Mouse (Mus musculus) intestine, postnatal 0 days (tissue): ENCODE results near the gene Tprgl. TPM values are rescaled to one million over a fixed set of nuclear protein-coding genes. Genes with fewer than 3 reads are reported as not detected.

ENCODE experiments used
- ATAC-seq: fragments of 200-750 bp; cut with Nextera tagmentation; 2 replicates; pipeline ENCODE4 v1.8.0; 2017; ENCODE audit warnings: mild to moderate bottlenecking, moderate TSS enrichment, moderate library complexity
- H3K27ac ChIP-seq: fragments of 300-500 bp; sonication (generic); 2 replicates; pipeline ENCODE4 v1.5.1; 2014; ENCODE audit warnings: mild to moderate bottlenecking, low read depth, low read length, moderate library complexity
- H3K27me3 ChIP-seq: fragments of 300-500 bp; sonication (generic); replicated peaks from 2 replicates; pipeline ENCODE4 v1.6.1; 2014; ENCODE audit warnings: low read length, mixed read lengths; ENCODE audit not compliant: control insufficient read depth, insufficient read depth
- H3K36me3 ChIP-seq: fragments of 300-500 bp; sonication (generic); 2 replicates; pipeline ENCODE4 v1.6.1; 2014; ENCODE audit warnings: mild to moderate bottlenecking, moderate library complexity; ENCODE audit not compliant: control insufficient read depth, insufficient read depth
- H3K4me1 ChIP-seq: fragments of 300-500 bp; sonication (generic); replicated peaks from 2 replicates; pipeline ENCODE4 v1.6.1; 2014; ENCODE audit warnings: antibody characterized with exemption, low read length, mixed read lengths; ENCODE audit not compliant: control insufficient read depth, insufficient read depth
- H3K4me2 ChIP-seq: fragments of 300-500 bp; sonication (generic); replicated peaks from 2 replicates; pipeline ENCODE4 v1.6.1; 2014; ENCODE audit warnings: low read depth, mild to moderate bottlenecking, moderate library complexity
- H3K4me3 ChIP-seq: fragments of 300-500 bp; sonication (generic); 2 replicates; pipeline ENCODE4 v1.5.1; 2014; ENCODE audit warnings: low read depth, low read length
- H3K9ac ChIP-seq: fragments of 300-500 bp; sonication (generic); 2 replicates; pipeline ENCODE4 v1.6.1; 2014; ENCODE audit warnings: mild to moderate bottlenecking, low read depth, low read length
- H3K9me3 ChIP-seq: fragments of 300-500 bp; sonication (generic); 2 replicates; pipeline ENCODE4 v1.6.1; 2016; ENCODE audit warnings: mixed run types; ENCODE audit not compliant: control insufficient read depth
- CTCF ChIP-seq: sonication (generic); IDR thresholded peaks from 2 replicates; pipeline ENCODE4 v1.5.1; 2016; ENCODE audit warnings: low read depth, mild to moderate bottlenecking, control low read depth, antibody characterized with exemption, moderate library complexity
- WGBS: fragments of 180-500 bp; shearing (Covaris S2); extraction: QIAGEN DNeasy Blood & Tissue Kit; methylation state at CpG from one replicate; pipeline ENCODE4 v1.1.7; 2014; 5-methylcytosine and 5-hydroxymethylcytosine counted together
- polyA plus RNA-seq: library from polyadenylated mRNA; unstranded; fragments of >200 nt; fragmentation: Nextera tagmentation; extraction: Ambion mirVana; gene quantifications from 2 replicates; pipeline ENCODE4 v1.2.1, GENCODE M21; 2015

Gene Tprgl
- polyA plus RNA-seq, 1 experiment from 2014 or later, result 95.4 TPM

DNA sequence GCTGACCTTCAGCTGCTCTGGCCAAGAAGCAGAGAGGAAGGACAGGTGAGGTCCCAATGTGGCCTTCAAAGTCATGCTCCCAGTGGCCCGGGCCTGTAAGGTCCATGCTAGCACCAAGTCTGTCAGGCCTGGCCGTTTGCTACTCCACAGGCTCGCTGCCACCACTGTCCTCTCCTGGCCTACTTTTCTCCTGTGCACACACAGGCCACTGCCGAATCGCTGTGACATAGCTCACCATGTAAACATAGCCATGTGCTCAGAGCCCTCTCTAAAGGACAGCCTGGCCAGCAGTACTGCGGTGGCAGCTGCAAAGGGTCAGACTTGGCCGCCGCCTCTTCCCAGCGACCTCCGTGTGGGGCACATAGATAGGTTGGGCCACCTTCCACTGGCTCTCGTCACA is 6.4 kb downstream of the Tprgl start:
- H3K27ac ChIP-seq, result no peak overlapping the region
- no peaks in the 10 kb centered on the region for H3K9me3 ChIP-seq
- no peaks in the 10 kb centered on the region for H3K27me3 ChIP-seq
- no peak overlapping the region for H3K4me3 ChIP-seq
- no peak for ATAC-seq
- H3K4me2 ChIP-seq, result no peak overlapping the region
- no peak overlapping the region for H3K9ac ChIP-seq
- peaks cover 62% of the 10 kb centered on the region for H3K36me3 ChIP-seq
- WGBS, result 72% methylated on average over 11 of the region's 11 CpGs
- no peaks in the 10 kb centered on the region for H3K4me1 ChIP-seq
- TF ChIP-seq CTCF, result no peak

- no peak for ATAC-seq
- 80% methylated on average over 10 of the region's 10 CpGs for WGBS
- Histone ChIP-seq H3K27me3 (peaks cover 7% of the 10 kb centered on the region), H3K4me2 (no peak overlapping the region), H3K9me3 (no peaks in the 10 kb centered on the region), H3K4me1 (peaks cover 5% of the 10 kb centered on the region; the same call in 1 of the 2 replicates), H3K9ac (no peak overlapping the region), H3K36me3 (peaks cover 25% of the 10 kb centered on the region), H3K4me3 (no peak overlapping the region), H3K27ac (no peak overlapping the region)
- TF ChIP-seq CTCF, result no peak
Observed at GRCm38 (mm10) chr4:154146342-154146741, 14.1 kb downstream of the Tprgl start.

- peaks cover 24% of the 10 kb centered on the region for H3K27me3 ChIP-seq
- no peaks in the 10 kb centered on the region for H3K9me3 ChIP-seq
- no peak overlapping the region for H3K4me3 ChIP-seq
- no peak for TF ChIP-seq CTCF
- peaks cover 10% of the 10 kb centered on the region; the same call in 1 of the 2 replicates for H3K4me1 ChIP-seq
- H3K4me2 ChIP-seq, result no peak overlapping the region
- no peak for ATAC-seq
- H3K9ac ChIP-seq, result no peak overlapping the region
- 82% methylated on average over 3 of the region's 3 CpGs for WGBS
- peaks cover 13% of the 10 kb centered on the region for H3K36me3 ChIP-seq
- H3K27ac ChIP-seq, result no peak overlapping the region
Observed at GRCm38 (mm10) chr4:154144712-154145111, 15.8 kb downstream of the Tprgl start.

DNA sequence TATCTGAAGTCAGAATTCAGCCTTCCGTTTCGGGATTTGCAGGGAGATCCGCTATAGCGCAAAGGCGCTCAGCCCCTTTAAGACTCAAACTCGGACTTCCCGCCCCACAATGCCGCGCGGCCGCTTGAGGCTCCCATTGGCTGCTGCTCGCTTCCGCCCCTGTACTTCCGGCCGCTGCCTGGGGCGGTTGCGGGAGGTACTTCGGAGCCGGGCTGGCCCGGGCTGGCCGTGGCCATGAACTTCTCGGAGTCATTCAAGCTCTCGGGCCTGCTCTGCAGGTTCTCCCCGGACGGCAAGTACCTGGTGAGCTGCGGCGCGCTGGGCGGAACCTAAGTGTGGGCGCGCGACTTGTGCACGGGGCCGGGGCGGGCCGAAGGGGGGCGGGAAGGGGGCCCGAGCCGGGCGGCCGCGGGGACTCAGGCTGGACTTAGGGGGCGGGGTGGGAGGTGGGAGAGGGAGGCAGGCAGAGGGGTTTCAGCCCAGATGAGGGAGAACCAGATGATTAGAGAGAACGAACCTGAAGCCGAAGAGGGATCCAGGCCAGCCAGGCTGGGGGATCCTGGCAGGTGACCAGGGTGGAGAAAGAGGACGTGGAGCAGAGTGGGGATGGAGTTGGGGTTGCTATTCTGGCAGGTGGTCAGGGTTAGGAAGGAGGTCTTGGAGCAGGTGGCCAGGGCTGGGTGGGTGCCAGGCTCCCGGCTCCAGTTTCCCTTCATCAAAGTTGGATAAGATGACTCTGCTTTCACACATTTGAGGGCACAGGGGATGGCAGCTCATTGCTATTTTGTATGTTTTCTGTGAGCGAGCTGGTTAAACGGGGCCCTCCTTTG is 18.0 kb downstream of the Tprgl start, which contains the start of gene Wrap73:
Gene Wrap73, plus strand, starts transcription at position 162 of the 830 bp plus-strand sequence.
- H3K4me1 ChIP-seq, result peaks cover 13% of the 10 kb centered on the region
- peaks cover 47% of the 10 kb centered on the region for H3K27me3 ChIP-seq
- no peak for TF ChIP-seq CTCF
- H3K36me3 ChIP-seq, result peaks cover 5% of the 10 kb centered on the region; the same call in 1 of the 2 replicates
- H3K27ac ChIP-seq, result no peak within 1 kb of the TSS
- peak within 1 kb of the TSS; percentile 89 for H3K4me2 ChIP-seq
- 1% methylated on average over 49 of the region's 49 CpGs for WGBS
- H3K9ac ChIP-seq, result peak within 1 kb of the TSS; percentile 66
- H3K4me3 ChIP-seq, result peak within 1 kb of the TSS; percentile 89
- H3K9me3 ChIP-seq, result no peaks in the 10 kb centered on the region
- peak; percentile 91 for ATAC-seq

- 2% methylated on average over 42 of the region's 42 CpGs for WGBS
- no peak overlapping the region for H3K27ac ChIP-seq
- ATAC-seq, result no peak
Observed at GRCm38 (mm10) chr4:154141009-154141867, 19.2 kb downstream of the Tprgl start.

More at GRCm38 (mm10) chr4:154141009-154141867, 19.2 kb downstream of the Tprgl start:
- peak overlapping the region; percentile 89 for H3K4me2 ChIP-seq
- H3K9me3 ChIP-seq, result no peaks in the 10 kb centered on the region
- TF ChIP-seq CTCF, result no peak
- H3K4me3 ChIP-seq, result peak overlapping the region; percentile 89
- H3K27me3 ChIP-seq, result peaks cover 51% of the 10 kb centered on the region
- no peaks in the 10 kb centered on the region for H3K36me3 ChIP-seq
- H3K9ac ChIP-seq, result no peak overlapping the region
- H3K4me1 ChIP-seq, result peaks cover 13% of the 10 kb centered on the region
